Mouse (Mus musculus): ENCODE data around the gene Taok3. TPM values are rescaled to one million over a fixed set of nuclear protein-coding genes. Genes with fewer than 3 reads are reported as not detected.

Taok3 gene
- polyA plus RNA-seq, 1 experiment from 2014 or later: 62.5 TPM

DNA sequence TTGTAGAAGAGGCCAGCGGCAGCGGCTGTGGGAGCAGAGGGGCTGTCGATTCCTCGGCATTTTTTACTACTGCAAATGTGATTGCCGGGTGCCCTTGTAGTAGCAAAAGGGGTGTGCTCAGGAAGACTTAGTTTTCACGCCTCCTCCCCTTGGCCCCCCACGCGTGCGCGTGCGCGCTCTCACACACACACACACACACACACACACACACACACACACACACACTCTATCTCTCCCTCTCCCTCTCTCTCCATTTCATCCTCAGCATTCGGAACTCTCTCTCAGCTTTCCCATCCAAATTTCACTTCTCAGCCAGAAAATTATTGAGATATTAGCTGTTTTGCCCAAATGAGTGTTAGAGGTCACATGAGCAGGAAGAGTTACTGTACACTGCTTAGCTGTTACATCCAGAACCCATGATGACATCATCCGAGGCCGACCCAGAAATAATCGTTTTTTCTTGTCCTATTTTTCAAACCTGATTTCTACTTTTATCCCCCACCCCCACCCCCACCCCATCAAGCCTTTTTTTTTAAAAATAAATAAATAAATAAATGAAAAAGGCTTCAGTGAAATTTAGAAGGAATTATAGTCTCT is 122.1 kb downstream of the Taok3 start:
- Histone ChIP-seq H3K4me3 (ENCODE audit: low read depth, low read length) (peak overlapping the region; percentile 55), H3K9ac (replicated peaks; ENCODE audit: low read depth, low read length) (peak overlapping the region; percentile 81), H3K9me3 (ENCODE audit: control insufficient read depth, low read length) (no peaks in the 10 kb centered on the region), H3K27me3 (ENCODE audit: control insufficient read depth, insufficient read depth, low read length) (no peaks in the 10 kb centered on the region), H3K4me2 (ENCODE audit: low read depth, low read length) (peak overlapping the region; percentile 70), H3K4me1 (ENCODE audit: control insufficient read depth, insufficient read depth, low read length) (peaks cover 14% of the 10 kb centered on the region), H3K36me3 (ENCODE audit: control insufficient read depth, insufficient read depth, low read length) (no peaks in the 10 kb centered on the region), H3K27ac (ENCODE audit: low read depth, low read length) (peak overlapping the region; percentile 90)
- ATAC-seq (ENCODE audit: low read depth): peak; percentile 52
- WGBS: 24% methylated on average over 16 of the region's 16 CpGs

- Histone ChIP-seq H3K4me2 (ENCODE audit: low read depth, low read length) (peak overlapping the region; percentile 70), H3K27me3 (ENCODE audit: control insufficient read depth, insufficient read depth, low read length) (no peaks in the 10 kb centered on the region), H3K9ac (replicated peaks; ENCODE audit: low read depth, low read length) (peak overlapping the region; percentile 81), H3K4me3 (ENCODE audit: low read depth, low read length) (peak overlapping the region; percentile 55), H3K27ac (ENCODE audit: low read depth, low read length) (peak overlapping the region; percentile 90), H3K9me3 (ENCODE audit: control insufficient read depth, low read length) (no peaks in the 10 kb centered on the region), H3K4me1 (ENCODE audit: control insufficient read depth, insufficient read depth, low read length) (peaks cover 14% of the 10 kb centered on the region), H3K36me3 (ENCODE audit: control insufficient read depth, insufficient read depth, low read length) (no peaks in the 10 kb centered on the region)
- ATAC-seq (ENCODE audit: low read depth): peak; percentile 54; the same call in 1 of the 2 replicates
- 22% methylated on average over 22 of the region's 22 CpGs for WGBS
Measured at GRCm38 (mm10) chr5:117242671-117243478, 122.9 kb downstream of the Taok3 start.

GRCm38 (mm10) chr5:117245170-117245569 is 125.2 kb downstream of the Taok3 start:
- 94% methylated on average over 8 of the region's 8 CpGs for WGBS

DNA sequence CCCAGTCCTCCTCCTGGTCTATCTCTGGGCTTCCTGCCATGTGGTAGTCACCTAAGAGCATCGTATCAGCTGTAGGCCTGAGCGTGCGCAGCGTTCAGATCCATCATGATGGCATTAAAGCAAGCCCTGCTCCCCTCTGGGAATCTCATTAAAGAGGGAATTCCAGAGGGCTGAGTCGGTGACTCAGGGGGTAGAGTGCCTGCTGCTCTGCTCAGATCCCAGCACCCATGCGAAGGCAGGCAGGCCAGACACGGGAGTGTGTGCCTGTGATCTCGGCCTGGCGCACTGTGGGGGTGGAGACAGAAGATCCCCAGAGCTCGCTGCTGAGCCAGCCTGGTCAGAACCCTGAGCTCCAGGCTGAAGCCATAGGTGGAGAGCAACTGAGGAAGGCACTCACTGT is 128.4 kb downstream of the Taok3 start:
- H3K9ac ChIP-seq (replicated peaks; ENCODE audit: low read depth, low read length): no peak overlapping the region
- H3K4me2 ChIP-seq (ENCODE audit: low read depth, low read length): no peak overlapping the region
- H3K4me3 ChIP-seq (ENCODE audit: low read depth, low read length): no peak overlapping the region
- H3K36me3 ChIP-seq (ENCODE audit: control insufficient read depth, insufficient read depth, low read length): peaks cover 16% of the 10 kb centered on the region
- peaks cover 8% of the 10 kb centered on the region for H3K4me1 ChIP-seq (ENCODE audit: control insufficient read depth, insufficient read depth, low read length)
- H3K27me3 ChIP-seq (ENCODE audit: control insufficient read depth, insufficient read depth, low read length): no peaks in the 10 kb centered on the region
- no peaks in the 10 kb centered on the region for H3K9me3 ChIP-seq (ENCODE audit: control insufficient read depth, low read length)
- 43% methylated on average over 10 of the region's 10 CpGs for WGBS
- no peak overlapping the region for H3K27ac ChIP-seq (ENCODE audit: low read depth, low read length)
- ATAC-seq (ENCODE audit: low read depth): no peak

More at GRCm38 (mm10) chr5:117245170-117245569, 125.2 kb downstream of the Taok3 start:
- no peaks in the 10 kb centered on the region for H3K27me3 ChIP-seq (ENCODE audit: control insufficient read depth, insufficient read depth, low read length)
- H3K9ac ChIP-seq (replicated peaks; ENCODE audit: low read depth, low read length): no peak overlapping the region
- H3K36me3 ChIP-seq (ENCODE audit: control insufficient read depth, insufficient read depth, low read length): no peaks in the 10 kb centered on the region
- H3K27ac ChIP-seq (ENCODE audit: low read depth, low read length): no peak overlapping the region
- ATAC-seq (ENCODE audit: low read depth): no peak
- no peaks in the 10 kb centered on the region for H3K9me3 ChIP-seq (ENCODE audit: control insufficient read depth, low read length)
- H3K4me3 ChIP-seq (ENCODE audit: low read depth, low read length): no peak overlapping the region
- peaks cover 14% of the 10 kb centered on the region for H3K4me1 ChIP-seq (ENCODE audit: control insufficient read depth, insufficient read depth, low read length)
- H3K4me2 ChIP-seq (ENCODE audit: low read depth, low read length): no peak overlapping the region

- H3K4me2 ChIP-seq (ENCODE audit: low read depth, low read length): no peak overlapping the region
- H3K4me3 ChIP-seq (ENCODE audit: low read depth, low read length): no peak overlapping the region
- H3K36me3 ChIP-seq (ENCODE audit: control insufficient read depth, insufficient read depth, low read length): peaks cover 32% of the 10 kb centered on the region
- ATAC-seq (ENCODE audit: low read depth): no peak
- no peaks in the 10 kb centered on the region for H3K27me3 ChIP-seq (ENCODE audit: control insufficient read depth, insufficient read depth, low read length)
- no peak overlapping the region for H3K9ac ChIP-seq (replicated peaks; ENCODE audit: low read depth, low read length)
- no peak overlapping the region for H3K27ac ChIP-seq (ENCODE audit: low read depth, low read length)
- no peaks in the 10 kb centered on the region for H3K9me3 ChIP-seq (ENCODE audit: control insufficient read depth, low read length)
- WGBS: 75% methylated on average over 24 of the region's 24 CpGs
- no peaks in the 10 kb centered on the region for H3K4me1 ChIP-seq (ENCODE audit: control insufficient read depth, insufficient read depth, low read length)
Measured at GRCm38 (mm10) chr5:117250796-117251195, 130.9 kb downstream of the Taok3 start.

- no peak overlapping the region for H3K4me3 ChIP-seq (ENCODE audit: low read depth, low read length)
- WGBS: 85% methylated on average over 3 of the region's 3 CpGs
- H3K4me1 ChIP-seq (ENCODE audit: control insufficient read depth, insufficient read depth, low read length): no peaks in the 10 kb centered on the region
- H3K9ac ChIP-seq (replicated peaks; ENCODE audit: low read depth, low read length): no peak overlapping the region
- no peak for ATAC-seq (ENCODE audit: low read depth)
- no peaks in the 10 kb centered on the region for H3K27me3 ChIP-seq (ENCODE audit: control insufficient read depth, insufficient read depth, low read length)
- peaks cover 42% of the 10 kb centered on the region for H3K36me3 ChIP-seq (ENCODE audit: control insufficient read depth, insufficient read depth, low read length)
- no peak overlapping the region for H3K27ac ChIP-seq (ENCODE audit: low read depth, low read length)
- H3K9me3 ChIP-seq (ENCODE audit: control insufficient read depth, low read length): no peaks in the 10 kb centered on the region
- H3K4me2 ChIP-seq (ENCODE audit: low read depth, low read length): no peak overlapping the region
Measured at GRCm38 (mm10) chr5:117251763-117252162, 131.8 kb downstream of the Taok3 start.

DNA sequence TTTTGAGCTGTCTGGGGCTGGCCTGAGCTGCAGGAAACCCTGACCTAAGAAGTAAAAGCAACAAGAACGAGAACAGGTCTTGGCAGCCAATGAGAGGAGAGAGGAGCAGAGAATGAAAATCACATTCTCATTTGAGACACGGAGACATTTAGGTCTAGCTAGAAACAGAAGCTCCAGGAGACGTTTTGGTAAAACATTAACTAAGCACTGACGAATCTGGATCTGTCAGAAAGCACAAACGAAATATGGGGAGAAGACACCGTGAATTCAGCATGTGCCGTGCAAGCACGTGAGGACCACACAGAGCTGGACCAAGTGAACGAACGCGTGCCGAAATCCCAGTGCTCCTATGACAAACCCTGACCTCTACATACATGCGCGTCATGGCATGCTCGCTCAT is 138.3 kb downstream of the Taok3 start:
- no peaks in the 10 kb centered on the region for H3K27me3 ChIP-seq (ENCODE audit: control insufficient read depth, insufficient read depth, low read length)
- no peaks in the 10 kb centered on the region for H3K4me1 ChIP-seq (ENCODE audit: control insufficient read depth, insufficient read depth, low read length)
- H3K36me3 ChIP-seq (ENCODE audit: control insufficient read depth, insufficient read depth, low read length): peaks cover 74% of the 10 kb centered on the region
- no peak for ATAC-seq (ENCODE audit: low read depth)
- WGBS: 95% methylated on average over 15 of the region's 15 CpGs
- H3K27ac ChIP-seq (ENCODE audit: low read depth, low read length): no peak overlapping the region
- no peak overlapping the region for H3K4me2 ChIP-seq (ENCODE audit: low read depth, low read length)
- H3K9me3 ChIP-seq (ENCODE audit: control insufficient read depth, low read length): no peaks in the 10 kb centered on the region
- no peak overlapping the region for H3K9ac ChIP-seq (replicated peaks; ENCODE audit: low read depth, low read length)
- no peak overlapping the region for H3K4me3 ChIP-seq (ENCODE audit: low read depth, low read length)

GRCm38 (mm10) chr5:117263566-117263965 is 143.6 kb downstream of the Taok3 start:
- peaks cover 60% of the 10 kb centered on the region for H3K36me3 ChIP-seq (ENCODE audit: control insufficient read depth, insufficient read depth, low read length)
- no peak for ATAC-seq (ENCODE audit: low read depth)

DNA sequence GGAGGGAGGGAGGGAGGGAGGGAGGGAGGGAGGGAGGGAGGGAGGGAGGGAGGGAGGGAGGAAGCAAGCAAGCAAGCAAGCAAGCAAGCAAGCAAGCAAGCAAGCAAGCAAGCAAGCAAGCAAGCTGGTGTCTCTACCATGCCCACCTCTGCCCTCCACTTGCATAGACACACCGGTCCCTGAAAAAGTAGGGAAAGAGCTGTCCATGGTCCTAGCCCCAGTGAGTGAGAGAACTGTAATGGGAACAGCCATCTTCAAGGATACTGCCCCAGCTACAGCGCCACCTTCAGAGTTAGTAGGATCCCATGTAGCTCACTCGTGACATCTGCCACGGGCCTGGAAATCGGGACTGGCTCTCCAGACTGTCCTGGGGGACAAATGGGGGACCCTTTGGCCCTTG is 144.8 kb downstream of the Taok3 start:
- peaks cover 52% of the 10 kb centered on the region for H3K36me3 ChIP-seq (ENCODE audit: control insufficient read depth, insufficient read depth, low read length)
- no peak overlapping the region for H3K9ac ChIP-seq (replicated peaks; ENCODE audit: low read depth, low read length)
- no peak overlapping the region for H3K4me2 ChIP-seq (ENCODE audit: low read depth, low read length)
- H3K4me3 ChIP-seq (ENCODE audit: low read depth, low read length): no peak overlapping the region
- H3K9me3 ChIP-seq (ENCODE audit: control insufficient read depth, low read length): no peaks in the 10 kb centered on the region
- ATAC-seq (ENCODE audit: low read depth): no peak
- H3K27me3 ChIP-seq (ENCODE audit: control insufficient read depth, insufficient read depth, low read length): no peaks in the 10 kb centered on the region
- no peak overlapping the region for H3K27ac ChIP-seq (ENCODE audit: low read depth, low read length)
- 52% methylated on average over 5 of the region's 5 CpGs for WGBS
- H3K4me1 ChIP-seq (ENCODE audit: control insufficient read depth, insufficient read depth, low read length): no peaks in the 10 kb centered on the region

More at GRCm38 (mm10) chr5:117263566-117263965, 143.6 kb downstream of the Taok3 start:
- Histone ChIP-seq H3K4me1 (ENCODE audit: control insufficient read depth, insufficient read depth, low read length) (no peaks in the 10 kb centered on the region), H3K27ac (ENCODE audit: low read depth, low read length) (no peak overlapping the region), H3K27me3 (ENCODE audit: control insufficient read depth, insufficient read depth, low read length) (no peaks in the 10 kb centered on the region), H3K9ac (replicated peaks; ENCODE audit: low read depth, low read length) (no peak overlapping the region), H3K4me3 (ENCODE audit: low read depth, low read length) (no peak overlapping the region), H3K9me3 (ENCODE audit: control insufficient read depth, low read length) (no peaks in the 10 kb centered on the region), H3K4me2 (ENCODE audit: low read depth, low read length) (no peak overlapping the region)
- 88% methylated on average over 21 of the region's 21 CpGs for WGBS
